Mouse (Mus musculus): ENCODE measurements around the gene Pla2g4f.

Gene Pla2g4f

GRCm38 (mm10) chr2:120288401-120288800 lies 25.6 kb downstream of the Pla2g4f start:
- ChIA-PET POLR2A (no interaction called here), CTCF (interaction anchor here in 2 of 4 experiments (0.7 to 1.5 kb wide), 2 partner anchors 8 to 20 kb away, joined by 3 to 5 read pairs; no protein-coding TSS in a partner anchor)

- CTCF ChIA-PET: interaction anchor here in 3 of 4 experiments (0.6 to 2.4 kb wide), 4 partner anchors 17 to 519 kb away, joined by 3 to 11 read pairs (median 4); no protein-coding TSS in a partner anchor
- POLR2A ChIA-PET: interaction anchor here in 1 of 4 experiments (0.7 kb wide), 1 partner anchor 9 kb away, joined by 4 read pairs; no protein-coding TSS in a partner anchor
Measured at GRCm38 (mm10) chr2:120285639-120286038, 28.3 kb downstream of the Pla2g4f start.

DNA sequence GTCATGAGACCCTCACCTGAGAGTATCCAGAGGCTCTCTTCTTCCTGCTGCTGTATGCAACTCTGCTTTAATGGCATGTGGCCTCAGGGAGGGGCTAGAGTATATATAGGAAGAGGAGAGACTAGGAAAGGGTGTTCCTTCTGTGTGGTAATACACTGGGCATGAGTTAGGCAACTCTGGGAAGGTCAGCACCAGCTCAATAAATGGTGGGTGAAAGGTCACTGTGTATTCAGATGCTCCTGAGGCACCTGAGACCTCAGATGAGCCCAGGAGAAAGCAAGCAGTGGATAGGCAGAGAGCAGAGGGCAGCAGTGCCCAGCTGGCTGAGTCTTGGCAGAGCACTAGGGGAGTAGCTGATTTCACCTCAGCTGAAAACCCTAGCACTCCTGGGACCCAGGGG lies 29.3 kb downstream of the Pla2g4f start:
- POLR2A ChIA-PET: no interaction called here
- CTCF ChIA-PET: interaction anchor here in 2 of 4 experiments (1.2 to 2.4 kb wide), 2 partner anchors 16 to 97 kb away, joined by 3 to 11 read pairs; no protein-coding TSS in a partner anchor

DNA sequence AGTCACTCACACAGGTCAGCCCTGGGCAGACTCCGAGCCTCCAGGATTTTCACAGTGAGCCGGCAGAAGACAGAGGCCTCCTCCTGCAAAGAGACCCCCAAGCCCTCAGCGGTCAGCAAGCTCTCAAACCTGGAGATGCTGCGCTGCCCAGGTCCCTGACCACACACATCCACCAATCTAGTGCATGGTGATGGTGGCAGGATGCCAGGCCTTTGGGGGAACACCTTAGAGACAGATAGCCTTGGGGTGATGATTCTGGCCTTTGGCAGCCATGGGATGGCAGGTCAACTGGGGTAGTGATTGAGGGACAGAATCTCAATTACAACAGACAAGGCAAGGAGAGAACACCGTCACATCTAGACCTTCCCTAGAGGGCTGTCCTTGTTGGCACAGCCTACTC lies 29.9 kb downstream of the Pla2g4f start:
- POLR2A ChIA-PET: no interaction called here
- CTCF ChIA-PET: interaction anchor here in 1 of 4 experiments (1.2 to 2.4 kb wide), 2 partner anchors 15 to 110 kb away, joined by 4 to 11 read pairs; no protein-coding TSS in a partner anchor

- CTCF ChIA-PET: interaction anchor here in 1 of 4 experiments (1.2 kb wide), 1 partner anchor 110 kb away, joined by 4 read pairs; no protein-coding TSS in a partner anchor
- POLR2A ChIA-PET: interaction anchor here in 2 of 4 experiments (0.9 to 1.2 kb wide), 2 partner anchors 8 to 69 kb away, joined by 3 read pairs; partner anchors contain the start of gene Vps39 (in 1 of the 2)
Measured at GRCm38 (mm10) chr2:120283550-120283949, 30.4 kb downstream of the Pla2g4f start.

DNA sequence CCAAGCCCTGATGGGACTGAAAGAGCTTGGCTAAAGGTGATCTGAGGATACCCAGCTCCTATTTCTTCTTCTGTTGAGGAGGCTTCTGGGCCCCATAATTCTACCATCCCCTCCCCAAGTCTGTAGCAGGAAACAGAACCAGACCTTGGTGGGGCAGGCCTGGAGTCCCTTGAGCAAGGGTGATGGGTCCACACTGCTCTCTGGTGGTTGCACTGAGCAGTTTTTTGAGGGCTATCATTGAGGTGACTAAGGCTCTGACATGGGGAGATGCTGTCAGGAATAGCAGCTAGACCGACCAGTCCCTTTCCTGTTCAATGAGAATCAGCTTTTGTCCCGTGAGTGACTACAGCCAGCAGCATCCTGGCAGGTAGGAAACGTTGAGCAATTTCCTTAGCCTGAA lies 32.7 kb downstream of the Pla2g4f start:
- CTCF ChIA-PET: interaction anchor here (0.6 to 3.7 kb wide), 31 partner anchors 10 to 477 kb away, joined by 3 to 64 read pairs (median 6); partner anchors contain the start of gene Pla2g4e (in 1 of the 4)
- POLR2A ChIA-PET: interaction anchor here in 2 of 4 experiments (1.3 to 1.5 kb wide), 3 partner anchors 20 to 108 kb away, joined by 3 to 4 read pairs (median 3); no protein-coding TSS in a partner anchor

DNA sequence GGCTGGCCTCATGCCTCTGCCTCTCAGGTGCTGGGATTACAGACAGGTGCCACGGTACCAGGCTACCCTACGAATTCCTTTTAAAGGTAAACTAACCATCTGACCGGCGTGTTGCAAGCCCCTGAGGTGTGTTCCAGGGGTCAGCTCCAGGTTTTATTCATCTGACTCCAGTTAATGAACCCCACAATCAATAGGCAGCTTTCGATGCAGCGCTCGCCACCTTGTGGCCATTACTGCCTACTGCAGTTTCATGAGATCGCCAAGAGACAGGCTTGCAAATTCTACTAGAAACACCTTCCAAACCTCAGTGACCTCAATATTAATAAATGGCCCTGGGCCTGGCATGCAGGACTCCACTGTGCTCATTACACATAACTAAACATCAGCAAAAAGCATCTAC lies 34.0 kb downstream of the Pla2g4f start:
- POLR2A ChIA-PET: interaction anchor here in 2 of 4 experiments (0.9 to 2.0 kb wide), 8 partner anchors 11 to 252 kb away, joined by 3 to 6 read pairs (median 3); partner anchors contain the start of genes Ehd4 (in 1 of the 2) and Vps39 (in 1 of the 2)

GRCm38 (mm10) chr2:120276951-120277350 lies 37.0 kb downstream of the Pla2g4f start:
- POLR2A ChIA-PET: interaction anchor here in 1 of 4 experiments (1.2 kb wide), 1 partner anchor 8 kb away, joined by 5 read pairs; no protein-coding TSS in a partner anchor
- CTCF ChIA-PET: interaction anchor here in 2 of 4 experiments (0.6 to 1.7 kb wide), 3 partner anchors 8 to 98 kb away, joined by 3 to 6 read pairs (median 4); no protein-coding TSS in a partner anchor

More for the DNA sequence above, 34.0 kb downstream of the Pla2g4f start:
- CTCF ChIA-PET: interaction anchor here (0.6 to 3.7 kb wide), 83 partner anchors 9 to 475 kb away, joined by 3 to 64 read pairs (median 4); partner anchors contain the start of genes Ehd4 (in 2 of the 4), Pla2g4e (in 2 of the 4) and Pla2g4d (in 1 of the 4)

DNA sequence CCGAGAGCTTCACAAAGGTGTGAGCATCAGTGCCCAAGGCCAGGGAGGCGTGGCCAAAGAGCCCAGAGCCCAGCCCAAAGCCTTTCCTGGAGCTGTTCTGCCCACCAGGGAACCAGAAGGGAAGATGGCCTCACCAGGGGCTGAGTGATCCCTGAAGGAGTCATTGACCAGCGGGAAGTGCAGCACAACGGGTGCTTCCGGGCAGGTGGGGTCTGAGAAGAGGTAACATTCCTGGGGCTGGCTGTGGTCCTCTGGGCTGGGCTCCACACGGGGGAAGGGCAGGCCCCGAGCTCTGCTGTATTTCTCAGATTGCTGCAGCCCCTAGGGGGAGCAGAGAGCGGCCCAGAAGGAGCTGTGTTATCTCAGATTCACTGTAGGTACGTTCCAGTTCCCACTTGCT lies 45.3 kb downstream of the Pla2g4f start:
- ChIA-PET CTCF (interaction anchor here (0.5 to 3.5 kb wide), 63 partner anchors 9 to 833 kb away, joined by 3 to 64 read pairs (median 4); partner anchors contain the start of genes Pla2g4e (in 3 of the 4), Ehd4 (in 1 of the 4), Mapkbp1 (in 1 of the 4) and Pla2g4d (in 1 of the 4)), POLR2A (interaction anchor here in 2 of 4 experiments (0.6 to 2.0 kb wide), 19 partner anchors 9 to 479 kb away, joined by 3 to 13 read pairs (median 4); partner anchors contain the start of genes Pla2g4e (in 2 of the 2) and Vps39 (in 1 of the 2))

GRCm38 (mm10) chr2:120265523-120265922 lies 48.4 kb downstream of the Pla2g4f start:
- CTCF ChIA-PET: interaction anchor here in 2 of 4 experiments (0.5 to 1.7 kb wide), 5 partner anchors 9 to 92 kb away, joined by 3 to 7 read pairs (median 4); no protein-coding TSS in a partner anchor
- POLR2A ChIA-PET: no interaction called here

GRCm38 (mm10) chr2:120264858-120265257 lies 49.1 kb downstream of the Pla2g4f start:
- CTCF ChIA-PET: interaction anchor here in 2 of 4 experiments (0.5 to 1.7 kb wide), 5 partner anchors 10 to 91 kb away, joined by 3 to 7 read pairs (median 4); no protein-coding TSS in a partner anchor
- POLR2A ChIA-PET: interaction anchor here in 1 of 4 experiments (0.8 kb wide), 1 partner anchor 48 kb away, joined by 4 read pairs; no protein-coding TSS in a partner anchor

DNA sequence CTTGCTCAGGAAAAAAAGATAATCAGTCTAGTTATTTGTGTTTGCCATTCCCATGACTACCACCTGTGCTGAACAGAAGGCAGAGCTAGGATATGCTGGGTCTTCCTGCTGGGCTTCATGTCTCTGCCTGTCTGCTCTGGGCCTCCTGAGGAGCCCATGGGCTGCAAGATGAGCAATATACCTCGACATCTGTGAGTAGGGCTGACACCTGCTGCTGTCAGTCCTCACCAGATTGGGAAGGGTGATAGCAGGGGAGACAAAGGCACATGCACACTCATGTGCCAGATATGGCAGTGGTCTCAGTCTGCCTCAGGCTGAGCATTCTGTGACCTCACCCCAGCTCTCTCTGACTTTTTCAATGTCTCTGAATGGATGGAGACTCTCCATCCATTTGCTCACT lies 51.1 kb downstream of the Pla2g4f start:
- CTCF ChIA-PET: no interaction called here
- POLR2A ChIA-PET: no interaction called here

DNA sequence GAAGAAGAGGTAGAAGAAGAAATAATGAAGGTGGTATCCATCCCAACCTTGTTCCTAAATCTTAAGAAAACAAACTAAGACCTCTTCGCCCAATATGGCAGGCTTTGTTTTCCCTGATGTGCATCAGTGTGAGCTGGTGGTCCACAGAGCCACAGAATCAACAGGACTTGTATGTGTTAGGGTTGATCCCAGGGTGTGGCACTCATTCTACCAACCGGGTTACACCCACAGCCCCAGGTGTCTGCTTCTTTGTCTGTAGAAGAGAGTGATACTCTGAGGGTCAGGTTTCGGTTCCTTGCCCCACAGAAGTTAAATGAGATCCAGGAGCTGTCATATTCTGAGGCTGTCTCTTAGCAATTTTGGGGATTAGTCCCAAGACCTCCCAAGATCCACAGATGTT lies 52.6 kb downstream of the Pla2g4f start:
- ChIA-PET CTCF (interaction anchor here in 2 of 4 experiments (0.6 to 1.5 kb wide), 3 partner anchors 20 to 184 kb away, joined by 3 to 4 read pairs (median 4); no protein-coding TSS in a partner anchor), POLR2A (interaction anchor here in 1 of 4 experiments (0.5 to 1.1 kb wide), 3 partner anchors 11 to 66 kb away, joined by 3 to 6 read pairs (median 4); partner anchors contain the start of gene Pla2g4e)

DNA sequence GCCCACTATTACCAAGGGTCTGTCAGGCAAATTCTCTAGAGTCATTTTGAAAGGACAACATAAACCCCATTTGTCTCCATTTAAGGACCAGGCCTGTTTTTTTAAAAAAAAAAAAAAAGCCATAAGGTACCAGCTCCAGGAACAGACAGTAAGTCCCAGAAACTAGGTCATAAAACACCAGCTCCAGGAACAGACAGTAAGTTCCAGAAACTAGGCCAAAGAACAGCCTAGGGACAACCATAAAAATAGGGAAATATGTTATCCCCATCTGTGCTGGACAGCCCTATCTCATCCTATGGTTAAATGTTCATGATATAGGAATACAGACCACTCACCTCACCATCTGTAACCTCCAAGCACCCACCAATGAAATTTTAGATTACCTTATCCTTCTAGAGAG lies 57.7 kb downstream of the Pla2g4f start:
- ChIA-PET CTCF (interaction anchor here in 3 of 4 experiments (0.7 to 1.3 kb wide), 3 partner anchors 11 to 24 kb away, joined by 3 to 4 read pairs (median 3); partner anchors contain the start of gene Pla2g4e (in 2 of the 3)), POLR2A (no interaction called here)

- CTCF ChIA-PET: interaction anchor here in 1 of 4 experiments (0.6 kb wide), 1 partner anchor 25 kb away, joined by 5 read pairs; no protein-coding TSS in a partner anchor
- POLR2A ChIA-PET: interaction anchor here in 2 of 4 experiments (0.8 to 1.0 kb wide), 2 partner anchors 10 to 15 kb away, joined by 3 to 5 read pairs; no protein-coding TSS in a partner anchor
Measured at GRCm38 (mm10) chr2:120252644-120253043, 61.3 kb downstream of the Pla2g4f start.
